Mouse (Mus musculus): Measurements from ENCODE around the gene Mrpl47. TPM values are rescaled to one million over a fixed set of nuclear protein-coding genes. Genes with fewer than 3 reads are reported as not detected.
"Not testable (repeated sequence)": the region's sequence is repeated elsewhere in the genome, so short reads cannot be mapped to it uniquely, and the experiment has no call there.

Gene Mrpl47
- polyA plus RNA-seq (2015; fragmentation: Nextera tagmentation; extraction: Ambion mirVana), result 39.8 and 40.1 TPM in 2 replicates

DNA sequence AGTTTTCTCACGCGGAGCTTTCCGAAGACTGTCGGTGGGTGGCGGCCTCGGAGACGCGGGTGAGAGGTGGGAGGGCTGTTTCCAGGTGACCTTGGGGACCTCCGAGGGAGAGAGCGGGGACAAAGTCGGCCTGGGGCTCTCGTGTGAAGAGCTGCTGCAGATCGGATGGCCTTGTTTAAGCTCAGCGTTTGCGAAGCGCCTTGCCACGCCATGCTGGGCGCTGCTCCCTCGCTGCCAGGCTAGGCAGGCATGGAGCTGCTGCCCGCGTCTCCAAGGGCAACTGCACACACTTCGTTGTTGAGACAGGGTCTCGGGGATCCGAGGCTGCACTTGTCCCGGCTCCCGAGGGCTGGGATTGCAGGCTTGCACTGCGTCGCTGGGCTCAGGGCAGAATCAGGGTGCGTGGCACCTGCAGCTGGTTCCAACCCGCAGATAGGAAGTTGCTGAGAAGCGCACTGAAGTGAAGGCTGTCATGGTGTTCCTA is at the start of gene Mrpl47:
Gene Mrpl47, minus strand, starts transcription at position 434 of the 484 bp plus-strand sequence.
- peak within 1 kb of the TSS; percentile 91 for H3K27ac ChIP-seq
- WGBS, result under 1% methylated on average over 31 of the region's 31 CpGs
- H3K9ac ChIP-seq, result peak within 1 kb of the TSS; percentile 79
- H3K4me3 ChIP-seq (replicated peaks), result peak within 1 kb of the TSS; percentile 82
- peaks cover 23% of the 10 kb centered on the region for H3K4me1 ChIP-seq
- peak; percentile 65 for ATAC-seq (replicated peaks; ENCODE audit: low FRiP score)
- H3K4me2 ChIP-seq, result peak within 1 kb of the TSS; percentile 73
- H3K27me3 ChIP-seq, result no peaks in the 10 kb centered on the region
- peaks cover 46% of the 10 kb centered on the region for H3K36me3 ChIP-seq
- no peaks in the 10 kb centered on the region for H3K9me3 ChIP-seq (replicated peaks)

DNA sequence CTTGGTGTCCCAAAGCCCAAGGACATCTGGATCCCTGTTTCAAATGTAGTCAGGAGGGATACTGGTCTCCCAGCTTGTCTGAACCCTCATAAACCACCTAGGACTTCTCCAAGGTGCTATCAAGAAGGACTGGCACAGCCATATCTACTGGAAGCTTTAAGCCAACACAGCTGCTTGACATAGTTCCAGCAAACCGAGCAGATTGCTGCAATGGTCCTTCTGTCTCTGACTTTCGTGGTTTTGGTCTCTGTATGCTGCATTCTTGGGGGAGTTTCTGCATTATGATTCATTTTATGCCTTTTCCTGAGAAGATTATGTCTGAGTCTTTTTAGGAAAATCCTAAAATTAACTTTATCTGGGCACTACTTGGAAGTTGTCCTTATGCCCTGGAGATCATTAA is 33.4 kb upstream of the Mrpl47 start:
- H3K9me3 ChIP-seq (replicated peaks), result no peaks in the 10 kb centered on the region
- no peak overlapping the region for H3K27ac ChIP-seq
- no peak for ATAC-seq (replicated peaks; ENCODE audit: low FRiP score)
- H3K27me3 ChIP-seq, result no peaks in the 10 kb centered on the region
- H3K36me3 ChIP-seq, result no peaks in the 10 kb centered on the region
- H3K4me2 ChIP-seq, result no peak overlapping the region
- H3K4me3 ChIP-seq (replicated peaks), result no peak overlapping the region
- no peak overlapping the region for H3K9ac ChIP-seq
- no peaks in the 10 kb centered on the region for H3K4me1 ChIP-seq
- WGBS, result 76% methylated on average over 2 of the region's 2 CpGs

DNA sequence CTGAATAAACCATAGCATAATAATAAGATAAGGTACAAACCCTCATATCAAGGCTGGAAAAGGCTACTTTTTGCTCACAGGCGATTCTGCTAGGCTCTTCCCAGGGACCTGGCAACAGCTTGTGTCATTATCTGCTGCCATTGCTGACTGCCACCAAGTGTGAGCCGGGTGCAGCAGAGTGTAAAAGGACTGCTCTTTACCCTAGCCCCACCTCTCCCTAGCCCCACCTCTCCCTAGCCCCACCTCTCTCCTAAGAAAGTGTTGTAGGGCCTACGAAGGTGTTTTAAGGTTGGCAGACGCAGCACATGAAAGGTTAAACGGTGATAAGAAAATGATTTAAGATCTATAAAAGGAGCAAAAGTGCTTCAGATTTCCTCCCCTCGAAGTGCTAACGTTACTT is 26.5 kb upstream of the Mrpl47 start:
- Histone ChIP-seq H3K4me1 (no peaks in the 10 kb centered on the region), H3K4me2 (no peak overlapping the region), H3K4me3 (replicated peaks) (no peak overlapping the region), H3K27me3 (no peaks in the 10 kb centered on the region), H3K36me3 (no peaks in the 10 kb centered on the region), H3K9me3 (replicated peaks) (no peaks in the 10 kb centered on the region), H3K9ac (no peak overlapping the region), H3K27ac (no peak overlapping the region)
- WGBS, result 41% methylated on average over 7 of the region's 7 CpGs
- ATAC-seq (replicated peaks; ENCODE audit: low FRiP score), result no peak

DNA sequence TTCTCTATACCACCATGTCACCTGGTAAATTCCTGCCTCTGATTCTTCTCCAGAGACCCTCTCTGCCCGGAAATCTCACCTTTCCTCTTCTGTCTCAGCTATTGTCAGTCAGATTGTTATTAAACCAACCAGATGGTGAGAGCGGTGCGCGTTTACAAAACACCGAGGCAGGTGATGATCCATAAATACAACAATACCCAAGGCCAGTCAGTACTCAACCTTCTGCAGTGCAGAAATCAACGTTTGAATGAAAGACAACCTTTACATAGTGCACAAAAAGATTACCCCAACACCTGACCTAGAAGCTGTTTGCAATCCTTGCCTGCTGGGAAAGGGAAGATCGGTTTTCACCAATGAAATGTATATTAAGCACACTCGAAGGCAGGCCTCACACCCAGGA is 25.6 kb upstream of the Mrpl47 start:
- Histone ChIP-seq H3K9ac (no peak overlapping the region), H3K4me1 (no peaks in the 10 kb centered on the region), H3K27me3 (no peaks in the 10 kb centered on the region), H3K36me3 (no peaks in the 10 kb centered on the region), H3K27ac (no peak overlapping the region), H3K4me2 (no peak overlapping the region), H3K4me3 (replicated peaks) (no peak overlapping the region), H3K9me3 (replicated peaks) (no peaks in the 10 kb centered on the region)
- ATAC-seq (replicated peaks; ENCODE audit: low FRiP score), result no peak
- WGBS, result 61% methylated on average over 8 of the region's 8 CpGs

DNA sequence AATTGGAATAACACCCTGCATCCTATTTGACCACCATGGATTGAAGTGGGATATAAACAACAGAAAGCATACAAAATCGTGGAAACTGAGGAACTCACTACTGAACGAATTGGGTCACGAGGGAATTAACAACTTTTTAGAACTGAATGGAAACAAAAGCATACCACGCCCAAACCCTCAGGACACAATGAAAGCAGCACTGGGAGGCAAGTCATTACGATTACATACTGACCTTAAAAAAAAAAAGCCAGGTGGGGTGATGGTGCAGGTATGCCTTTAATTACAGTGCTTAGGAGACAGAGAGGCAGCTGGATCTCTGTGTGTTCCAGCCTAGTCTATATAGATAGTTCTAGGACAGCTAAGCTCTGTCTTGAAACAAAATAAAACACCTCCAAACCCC is 21.8 kb upstream of the Mrpl47 start:
- Histone ChIP-seq H3K27me3 (no peaks in the 10 kb centered on the region), H3K27ac (no peak overlapping the region), H3K4me1 (no peaks in the 10 kb centered on the region), H3K4me3 (replicated peaks) (no peak overlapping the region), H3K36me3 (peaks cover 10% of the 10 kb centered on the region), H3K9me3 (replicated peaks) (no peaks in the 10 kb centered on the region), H3K4me2 (no peak overlapping the region), H3K9ac (no peak overlapping the region)
- WGBS, result 67% methylated on average over 5 of the region's 5 CpGs
- no peak for ATAC-seq (replicated peaks; ENCODE audit: low FRiP score)

DNA sequence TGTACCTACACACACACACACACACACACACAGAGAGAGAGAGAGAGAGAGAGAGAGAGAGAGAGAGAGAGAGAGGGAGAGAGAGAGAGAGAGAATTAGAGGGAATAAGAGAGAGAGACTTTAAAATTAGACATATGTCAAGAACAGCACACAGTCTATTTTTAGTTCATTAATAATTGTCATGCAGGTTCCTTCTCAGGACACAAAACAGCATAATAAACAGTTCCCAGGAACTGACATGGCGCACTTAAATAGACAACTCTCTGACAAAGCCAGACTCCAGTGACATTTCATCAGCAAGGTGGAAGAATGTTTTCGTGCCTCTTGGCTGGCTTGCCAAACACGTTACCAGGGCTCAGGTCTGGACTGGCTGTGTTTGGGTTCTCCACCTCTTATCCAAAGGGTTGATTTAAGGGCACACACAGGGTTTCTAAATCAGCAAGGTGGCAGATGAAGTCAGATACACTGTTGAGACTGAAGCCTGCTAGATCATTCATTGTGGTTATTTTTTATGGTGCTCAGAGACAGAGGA is 17.0 kb upstream of the Mrpl47 start:
- H3K4me1 ChIP-seq, result no peaks in the 10 kb centered on the region
- 92% methylated on average over 3 of the region's 3 CpGs for WGBS
- no peak overlapping the region for H3K9ac ChIP-seq
- H3K9me3 ChIP-seq (replicated peaks), result no peaks in the 10 kb centered on the region
- H3K36me3 ChIP-seq, result peaks cover 55% of the 10 kb centered on the region
- no peak overlapping the region for H3K27ac ChIP-seq
- no peaks in the 10 kb centered on the region for H3K27me3 ChIP-seq
- no peak overlapping the region for H3K4me3 ChIP-seq (replicated peaks)
- ATAC-seq (replicated peaks; ENCODE audit: low FRiP score), result no peak
- no peak overlapping the region for H3K4me2 ChIP-seq

DNA sequence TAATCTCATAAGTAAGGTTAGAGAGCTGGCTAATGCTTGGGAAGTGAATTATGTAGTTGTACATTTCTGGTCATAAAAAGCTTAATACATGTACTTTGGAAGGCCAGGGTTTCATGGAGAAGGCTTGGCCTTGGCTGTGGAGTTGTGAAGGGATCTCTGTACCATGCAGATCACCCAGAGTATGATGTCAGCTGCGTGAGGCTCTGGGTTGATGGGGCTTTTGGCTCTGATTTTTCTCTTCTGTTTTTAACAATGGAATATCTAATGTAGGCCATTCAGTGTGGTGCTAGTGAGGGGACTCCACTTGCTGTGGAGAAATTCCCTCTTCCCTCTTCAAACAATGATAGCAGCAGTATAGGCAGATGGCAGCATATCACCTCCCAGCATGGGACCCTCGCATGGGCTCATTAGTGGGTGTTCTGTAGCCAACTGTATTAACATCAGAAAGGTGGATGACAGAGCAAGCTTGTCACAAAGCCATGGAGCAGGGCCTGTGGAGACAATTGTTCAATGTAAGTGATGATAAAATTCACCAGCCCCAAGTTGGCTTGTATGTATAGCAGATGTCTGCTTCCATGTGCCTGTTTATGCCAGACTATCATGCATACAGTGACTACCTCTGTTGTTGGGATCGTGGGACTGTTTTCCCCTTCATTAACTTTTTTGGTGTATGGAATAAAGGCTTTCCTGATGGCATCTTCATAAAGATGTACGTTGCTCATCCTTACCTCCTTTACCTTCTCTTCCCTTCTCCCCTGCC is 12.6 kb upstream of the Mrpl47 start:
- H3K4me3 ChIP-seq (replicated peaks), result no peak overlapping the region
- H3K36me3 ChIP-seq, result peaks cover 94% of the 10 kb centered on the region
- H3K9ac ChIP-seq, result no peak overlapping the region
- H3K4me2 ChIP-seq, result no peak overlapping the region
- H3K4me1 ChIP-seq, result no peaks in the 10 kb centered on the region
- ATAC-seq (replicated peaks; ENCODE audit: low FRiP score), result no peak
- H3K9me3 ChIP-seq (replicated peaks), result no peaks in the 10 kb centered on the region
- 88% methylated on average over 4 of the region's 4 CpGs for WGBS
- no peaks in the 10 kb centered on the region for H3K27me3 ChIP-seq
- H3K27ac ChIP-seq, result no peak overlapping the region

DNA sequence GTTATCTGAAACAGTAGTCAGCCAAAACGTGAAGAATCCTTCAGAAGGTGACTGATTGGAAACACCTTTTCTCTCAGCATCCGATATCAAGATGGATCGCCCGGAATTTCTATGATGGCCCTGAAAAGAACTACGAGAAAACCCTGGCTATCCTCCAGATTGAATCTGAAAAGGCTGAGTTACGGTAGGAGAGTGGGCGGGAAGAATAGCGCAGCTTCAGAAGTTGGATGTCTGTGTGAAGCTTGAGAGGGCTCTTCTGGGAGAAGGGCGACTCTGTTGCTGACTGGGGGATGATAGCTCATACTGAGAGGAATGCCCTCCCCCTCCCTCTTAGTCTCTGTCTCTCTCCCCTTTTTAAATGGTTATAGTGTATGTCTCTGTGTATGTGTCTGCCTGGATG is 11.0 kb upstream of the Mrpl47 start:
- H3K4me2 ChIP-seq, result no peak overlapping the region
- H3K36me3 ChIP-seq, result peaks cover 85% of the 10 kb centered on the region
- WGBS, result 92% methylated on average over 9 of the region's 9 CpGs
- no peak overlapping the region for H3K27ac ChIP-seq
- H3K4me1 ChIP-seq, result no peaks in the 10 kb centered on the region
- no peak overlapping the region for H3K4me3 ChIP-seq (replicated peaks)
- no peaks in the 10 kb centered on the region for H3K9me3 ChIP-seq (replicated peaks)
- ATAC-seq (replicated peaks; ENCODE audit: low FRiP score), result no peak
- no peak overlapping the region for H3K9ac ChIP-seq
- no peaks in the 10 kb centered on the region for H3K27me3 ChIP-seq

DNA sequence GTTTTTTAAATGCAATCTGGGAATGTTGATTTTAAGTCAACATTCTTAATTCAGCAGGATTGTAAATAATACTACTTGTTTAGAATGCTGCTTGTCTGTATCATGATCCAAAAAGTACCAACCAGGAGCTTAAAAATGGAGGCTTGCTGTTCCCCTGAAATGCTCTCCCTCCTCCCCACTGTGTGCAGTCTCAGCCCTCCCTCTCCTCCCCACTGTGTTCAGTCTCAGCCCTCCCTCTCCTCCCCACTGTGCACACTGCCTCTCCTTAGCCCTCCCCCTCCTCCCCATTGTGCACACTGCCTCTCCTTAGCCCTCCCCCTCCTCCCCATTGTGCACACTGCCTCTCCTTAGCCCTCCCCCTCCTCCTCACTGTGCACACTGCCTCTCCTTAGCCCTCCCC is 8.0 kb upstream of the Mrpl47 start:
- H3K4me3 ChIP-seq (replicated peaks); H3K9ac ChIP-seq; H3K27me3 ChIP-seq; ATAC-seq (replicated peaks; ENCODE audit: low FRiP score); H3K27ac ChIP-seq; H3K4me2 ChIP-seq; H3K4me1 ChIP-seq; H3K9me3 ChIP-seq (replicated peaks): not testable (repeated sequence)
- H3K36me3 ChIP-seq, result peaks cover 73% of the 10 kb centered on the region

DNA sequence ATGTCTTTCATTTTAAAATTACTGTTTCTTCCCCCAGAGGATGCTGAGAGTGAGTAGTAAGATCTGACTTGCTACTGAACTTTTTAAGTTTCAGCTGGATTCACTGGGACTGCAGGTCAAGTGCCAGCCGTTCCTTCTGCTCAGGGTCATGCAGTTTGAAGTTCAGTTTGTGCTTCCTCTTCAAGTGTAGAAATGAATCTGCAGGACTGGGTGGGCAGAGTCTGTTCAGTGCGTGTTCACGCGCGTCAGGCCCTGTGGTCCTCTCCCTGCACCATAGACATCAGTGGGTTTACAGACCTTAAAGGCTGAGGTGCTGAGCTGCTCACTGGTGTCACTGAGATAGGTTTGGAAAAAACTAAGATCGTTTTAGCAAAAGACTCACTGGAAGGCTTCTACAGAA is 7.6 kb upstream of the Mrpl47 start:
- Histone ChIP-seq H3K27me3 (no peaks in the 10 kb centered on the region), H3K4me3 (replicated peaks) (no peak overlapping the region), H3K36me3 (peaks cover 73% of the 10 kb centered on the region), H3K4me1 (no peaks in the 10 kb centered on the region), H3K4me2 (no peak overlapping the region), H3K9me3 (replicated peaks) (no peaks in the 10 kb centered on the region), H3K9ac (no peak overlapping the region), H3K27ac (no peak overlapping the region)
- WGBS, result 95% methylated on average over 6 of the region's 6 CpGs
- no peak for ATAC-seq (replicated peaks; ENCODE audit: low FRiP score)

DNA sequence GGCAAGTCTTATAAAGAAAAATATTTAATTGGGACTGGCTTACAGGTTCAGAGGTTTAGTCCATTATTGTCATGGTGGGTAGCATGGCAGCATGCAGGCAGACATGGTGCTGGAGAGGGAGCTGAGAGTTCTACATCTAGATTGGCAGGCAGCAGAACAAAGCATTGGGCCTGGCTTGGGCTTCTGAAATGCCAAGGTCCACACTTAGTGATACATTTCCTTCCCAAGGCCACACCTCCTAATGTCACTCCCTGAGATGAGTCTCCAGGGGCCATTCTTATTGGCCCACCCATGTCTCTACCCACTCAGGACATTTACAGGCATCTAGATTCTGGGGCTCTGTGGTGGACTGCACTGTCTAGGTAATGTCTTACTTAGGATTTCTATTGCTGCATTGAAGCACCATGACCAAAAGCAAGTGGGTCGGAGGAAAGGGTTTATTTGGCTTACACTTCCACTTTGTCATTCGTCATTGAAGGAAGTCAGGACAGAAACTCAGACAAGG is 4.9 kb upstream of the Mrpl47 start:
- H3K4me3 ChIP-seq (replicated peaks), result no peak overlapping the region
- no peaks in the 10 kb centered on the region for H3K9me3 ChIP-seq (replicated peaks)
- WGBS, result 81% methylated on average over 2 of the region's 2 CpGs
- ATAC-seq (replicated peaks; ENCODE audit: low FRiP score), result no peak
- H3K4me2 ChIP-seq, result no peak overlapping the region
- H3K27ac ChIP-seq, result no peak overlapping the region
- H3K27me3 ChIP-seq, result no peaks in the 10 kb centered on the region
- peaks cover 62% of the 10 kb centered on the region for H3K36me3 ChIP-seq
- no peak overlapping the region for H3K9ac ChIP-seq
- peaks cover 14% of the 10 kb centered on the region for H3K4me1 ChIP-seq

DNA sequence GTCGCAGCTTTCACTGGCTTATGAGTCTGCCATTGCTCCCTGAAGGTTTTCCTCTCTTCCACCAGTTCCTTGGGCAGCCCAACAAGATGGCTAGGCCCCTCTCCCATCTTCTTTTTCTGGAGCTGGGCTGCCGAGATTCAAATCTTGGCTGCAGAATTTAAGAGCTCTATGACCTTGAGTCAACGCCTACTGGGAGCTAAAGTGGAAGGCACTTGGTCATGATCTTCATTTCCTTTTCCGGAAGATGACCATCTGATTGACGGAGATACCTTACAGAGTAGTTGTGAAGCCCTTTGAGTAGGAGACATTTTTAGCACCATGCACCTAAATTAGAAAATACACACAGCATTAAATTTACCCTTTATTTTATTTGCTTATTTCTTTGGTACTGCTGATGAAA is 1.1 kb upstream of the Mrpl47 start:
- H3K27ac ChIP-seq, result no peak overlapping the region
- peak overlapping the region; percentile 73 for H3K4me2 ChIP-seq
- H3K4me1 ChIP-seq, result peaks cover 23% of the 10 kb centered on the region
- H3K9me3 ChIP-seq (replicated peaks), result no peaks in the 10 kb centered on the region
- H3K9ac ChIP-seq, result no peak overlapping the region
- WGBS, result 90% methylated on average over 5 of the region's 5 CpGs
- H3K36me3 ChIP-seq, result peaks cover 36% of the 10 kb centered on the region
- H3K27me3 ChIP-seq, result no peaks in the 10 kb centered on the region
- no peak for ATAC-seq (replicated peaks; ENCODE audit: low FRiP score)
- peak overlapping the region; percentile 82; the same call in 1 of the 2 replicates for H3K4me3 ChIP-seq (replicated peaks)
